ENCODE assay signal across 7 mouse cellular contexts in genomic region chr8:78899887-78900286, GRCm38 (mm10).
DNase-seq lines count a peak whose midpoint lies in the region; ATAC-seq and TF ChIP-seq lines count a peak whose summit lies in the region.

No protein-coding gene starts in this region.

- intact Hi-C loops in heart, postnatal 36 days (cut with DNase I): loop anchor here (2.0 to 10.0 kb wide), 4 partner anchors 157 to 838 kb away; no protein-coding TSS in a partner anchor

- peak; percentile 65; the same call in 1 of the 2 replicates for ATAC-seq in erythroblast, adult 5-6 weeks (replicated peaks; ENCODE audit: low FRiP score, poor library complexity, severe bottlenecking)

- H3K4me3 ChIP-seq in bone marrow, adult 2 months (replicated peaks; ENCODE audit: control insufficient read depth, low read depth, low read length): no peak overlapping the region

- WGBS in bone marrow, adult 2 months: 28% methylated on average over 7 of the region's 7 CpGs

- TF ChIP-seq CTCF in bone marrow, adult 2 months (IDR thresholded peaks at IDR 0.05; ENCODE audit: control insufficient read depth, insufficient read depth, low read length): peak; percentile 24; the same call in 1 of the 2 replicates

- no peak overlapping the region for H3K27ac ChIP-seq in bone marrow, adult 2 months (ENCODE audit: control insufficient read depth, insufficient read depth, low read depth, low read length, poor library complexity)

- TF ChIP-seq POLR2A in bone marrow, adult 2 months (IDR thresholded peaks at IDR 0.05; ENCODE audit: borderline replicate concordance, control insufficient read depth, low read depth, low read length): no peak

- no peaks in the 10 kb centered on the region for H3K4me1 ChIP-seq in bone marrow, adult 2 months (ENCODE audit: control insufficient read depth, insufficient read depth, low read length)

- DNase-seq in MN1 (ENCODE audit: low spot score): peak; percentile 78
- DNase-seq in heart, postnatal 36 days: peak; percentile 64 to 73
- peak; percentile 37 to 57 for DNase-seq in layer of hippocampus, postnatal 14 days (ENCODE audit: low spot score in 2 of 2)
- DNase-seq in lung, postnatal 4 days: peak; percentile 28 to 76
- DNase-seq in right cerebral cortex, postnatal 25 days: peak; percentile 43
